Mouse (Mus musculus) thymus, adult 2 months (tissue): ENCODE data around the gene Map2.

Experiments used
- CTCF ChIP-seq: fragments of 200-500 bp; IDR thresholded peaks from 2 replicates; pipeline ENCODE4 v1.5.1; 2012; ENCODE audit warnings: mild to moderate bottlenecking, control low read depth, low read length, moderate library complexity, borderline replicate concordance; ENCODE audit not compliant: control insufficient read depth, poor library complexity, insufficient read depth; ENCODE audit errors: extremely low read depth
- POLR2A ChIP-seq: fragments of 200-500 bp; IDR thresholded peaks from 2 replicates; pipeline ENCODE4 v1.6.1; 2012; ENCODE audit warnings: mild to moderate bottlenecking, low read length, control low read depth, moderate library complexity; ENCODE audit not compliant: control insufficient read depth, poor library complexity, insufficient read depth; ENCODE audit errors: extremely low read depth

- no peak for TF ChIP-seq POLR2A
- TF ChIP-seq CTCF = no peak
Observed at GRCm38 (mm10) chr1:66324951-66325350, 149.9 kb downstream of the Map2 start.
